Comparison of ENCODE assay signal across 8 mouse cellular contexts in the genomic region with DNA sequence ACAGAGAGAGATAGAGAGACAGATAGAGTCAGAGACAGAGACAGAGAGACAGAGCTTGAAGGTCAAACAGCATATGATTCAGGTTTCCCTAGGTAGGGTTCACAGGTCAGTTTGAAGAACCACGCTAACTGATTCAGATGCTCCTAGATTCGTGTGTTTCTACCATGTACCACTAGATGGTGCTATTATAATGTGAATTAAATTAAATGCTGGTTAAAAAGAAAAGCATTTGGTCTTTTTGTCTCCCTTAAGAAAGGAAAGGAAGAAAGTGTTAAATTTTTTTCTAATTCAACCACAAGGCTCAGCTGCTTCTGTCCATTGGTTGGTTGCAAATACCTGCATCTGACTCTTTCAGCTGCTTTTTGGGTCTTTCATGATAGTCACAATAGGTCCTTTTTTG. TPM values are rescaled to one million over a fixed set of nuclear protein-coding genes. Genes with fewer than 3 reads are reported as not detected.
A peak's percentile ranks its signal among the peaks of the same experiment; 100 is the strongest.
DNase-seq lines count a peak whose midpoint lies in the region; ATAC-seq and TF ChIP-seq lines count a peak whose summit lies in the region.

No protein-coding gene starts in this region.

- TF ChIP-seq EP300 in MEL (IDR thresholded peaks at IDR 0.05; ENCODE audit: low read depth in 1 of 2, low read length in 2 of 2) = no peak

- no peaks in the 10 kb centered on the region for H3K36me3 ChIP-seq in kidney, adult 2 months (ENCODE audit: control insufficient read depth, insufficient read depth, low read length)
- H3K36me3 ChIP-seq in MEL (ENCODE audit: control insufficient read depth in 1 of 2, insufficient read depth in 2 of 2, low read length in 2 of 2) = no peaks in the 10 kb centered on the region
- H3K36me3 ChIP-seq in forebrain, postnatal 0 days (ENCODE audit: insufficient read depth) = no peaks in the 10 kb centered on the region

- intact Hi-C loops in heart, postnatal 10 days (cut with DNase I) = loop anchor here (1.0 to 10.0 kb wide), 5 partner anchors 100 to 682 kb away; a partner anchor contains a TSS

- TF ChIP-seq CTCF in kidney, adult 2 months (conservative IDR thresholded peaks at IDR 0.05; ENCODE audit: insufficient read depth, insufficient read length, low read depth, low read length) = no peak
- peak in 2 of 3 experiments; percentile 9 to 53; a peak in 2 of 6 replicates for TF ChIP-seq CTCF in MEL (IDR thresholded peaks at IDR 0.05 in 2 of 3, conservative IDR thresholded peaks at IDR 0.05 in 1 of 3; ENCODE audit: control insufficient read depth in 1 of 3, insufficient read depth in 1 of 3, low read depth in 2 of 3, low read length in 3 of 3, poor library complexity in 1 of 3, severe bottlenecking in 1 of 3)
- peak; percentile 63 for TF ChIP-seq CTCF in forebrain, postnatal 0 days (IDR thresholded peaks at IDR 0.05; ENCODE audit: low read depth)

- 3% methylated on average over 2 of the region's 2 CpGs for WGBS in kidney, adult 2 months
- WGBS in forebrain, postnatal 0 days = 8% methylated on average over 2 of the region's 2 CpGs

- peak; percentile 68 for TF ChIP-seq RAD21 in MEL (IDR thresholded peaks at IDR 0.05; ENCODE audit: low read depth, low read length)

- peak; percentile 17 for DNase-seq in kidney, adult 2 months
- no peak for DNase-seq in kidney, postnatal 10 days
- DNase-seq in 416B (ENCODE audit: low read depth) (peak; percentile 36), MEL (ENCODE audit: low read depth, low spot score) (peak; percentile 30)
- peak; percentile 34 for DNase-seq in forebrain, postnatal 0 days
- DNase-seq in cerebellum, adult 8-10 months = no peak
- no peak for DNase-seq in heart, postnatal 10 days

- H3K9ac ChIP-seq in MEL (ENCODE audit: control insufficient read depth, low read depth, low read length, poor library complexity, severe bottlenecking) = no peak overlapping the region
- no peak overlapping the region for H3K9ac ChIP-seq in forebrain, postnatal 0 days

- TF ChIP-seq POLR2A in kidney, adult 2 months (IDR thresholded peaks at IDR 0.05; ENCODE audit: low read depth, low read length) = no peak
- no peak for TF ChIP-seq POLR2A in MEL (IDR thresholded peaks at IDR 0.05; ENCODE audit: control insufficient read depth in 1 of 2, insufficient read depth in 1 of 2, low read depth in 1 of 2, low read length in 2 of 2, poor library complexity in 1 of 2)

- H3K4me3 ChIP-seq in kidney, adult 2 months (ENCODE audit: insufficient read depth, low read depth, low read length) = no peak overlapping the region
- H3K4me3 ChIP-seq in MEL (ENCODE audit: control insufficient read depth in 1 of 2, insufficient read depth in 1 of 2, low read depth in 2 of 2, low read length in 2 of 2) = no peak overlapping the region
- H3K4me3 ChIP-seq in forebrain, postnatal 0 days (ENCODE audit: low read depth, low read length) = no peak overlapping the region

- H3K27me3 ChIP-seq in kidney, adult 2 months (replicated peaks; ENCODE audit: control insufficient read depth, insufficient read depth, low read length) = no peaks in the 10 kb centered on the region
- H3K27me3 ChIP-seq in MEL (ENCODE audit: control insufficient read depth in 1 of 2, insufficient read depth in 2 of 2, low read length in 2 of 2) = no peaks in the 10 kb centered on the region
- H3K27me3 ChIP-seq in forebrain, postnatal 0 days (ENCODE audit: insufficient read depth, low read length) = no peaks in the 10 kb centered on the region

- H3K4me1 ChIP-seq in kidney, adult 2 months (ENCODE audit: control insufficient read depth, insufficient read depth, low read length) = no peaks in the 10 kb centered on the region
- H3K4me1 ChIP-seq in MEL (ENCODE audit: control insufficient read depth in 1 of 2, insufficient read depth in 2 of 2, low read length in 2 of 2) = no peaks in the 10 kb centered on the region
- no peaks in the 10 kb centered on the region for H3K4me1 ChIP-seq in forebrain, postnatal 0 days (ENCODE audit: insufficient read depth)

- ATAC-seq in forebrain, postnatal 0 days = no peak
- no peak for ATAC-seq in erythroblast, adult 5-6 weeks (replicated peaks; ENCODE audit: low FRiP score, poor library complexity, severe bottlenecking)

- H3K27ac ChIP-seq in kidney, adult 2 months (ENCODE audit: insufficient read depth, low read depth, low read length) = no peak overlapping the region
- H3K27ac ChIP-seq in MEL (ENCODE audit: control insufficient read depth, low read depth, low read length) = no peak overlapping the region
- no peak overlapping the region for H3K27ac ChIP-seq in forebrain, postnatal 0 days (ENCODE audit: low read depth, low read length)

- H3K4me2 ChIP-seq in forebrain, postnatal 0 days (ENCODE audit: low read depth) = no peak overlapping the region

- H3K79me2 ChIP-seq in MEL (ENCODE audit: control insufficient read depth, insufficient read depth, low read length, poor library complexity) = no peaks in the 10 kb centered on the region

- H3K9me3 ChIP-seq in MEL (replicated peaks; ENCODE audit: insufficient read depth, low read length) = no peaks in the 10 kb centered on the region
- H3K9me3 ChIP-seq in forebrain, postnatal 0 days (ENCODE audit: low read length) = no peaks in the 10 kb centered on the region

TF ChIP-seq in MEL, 35 proteins besides CTCF, POLR2A, EP300 and RAD21:
- TF ChIP-seq UBTF (IDR thresholded peaks at IDR 0.05; ENCODE audit: borderline replicate concordance, insufficient read depth, low read depth, low read length) (no peak), SMC3 (IDR thresholded peaks at IDR 0.05; ENCODE audit: low read depth, low read length) (peak; percentile 65), E2F4 (IDR thresholded peaks at IDR 0.05; ENCODE audit: borderline replicate concordance, low read depth, low read length) (no peak), ZC3H11A (IDR thresholded peaks at IDR 0.05; ENCODE audit: low read depth, low read length) (peak; percentile 52)

RNA-seq across cellular contexts. Expression of a gene that starts 45.8 kb away (rescaled TPM):
- 0.08 and 0.16 TPM in 2 replicates for polyA plus RNA-seq in kidney, adult 2 months (2012; rRNA removed)
- total RNA-seq in MEL (2012; rRNA removed) = not detected in 2 replicates
- not detected for polyA plus RNA-seq in MEL (2012; ENCODE audit: insufficient read depth in 1 of 2, insufficient read length in 2 of 2, low read depth in 1 of 2, low replicate concordance in 2 of 2, missing spikeins in 1 of 2)
- total RNA-seq in forebrain, postnatal 0 days (2014; rRNA removed) = 1.2 and 1.3 TPM in 2 replicates
- 0.62 and 0.77 TPM in 2 replicates for polyA plus RNA-seq in forebrain, postnatal 0 days (2015; fragmentation: Nextera tagmentation; extraction: Ambion mirVana)
- not detected in 2 replicates for total RNA-seq in erythroblast, adult 5-6 weeks (2015; ENCODE audit: low replicate concordance)
- not detected in 2 replicates for total RNA-seq in erythroblast, adult 5-6 weeks (2017; ENCODE audit: low replicate concordance)
- total RNA-seq in heart, postnatal 10 days (2021) = 1 to 10 TPM; 5.3 to 6.7 TPM

Comparison
In these comparisons a context has a peak if more than half of its experiments do, and no peak if none do; other contexts are left out.
1. DNase-seq: peak in kidney, adult 2 months (single experiment), 416B (single experiment), MEL (single experiment) and forebrain, postnatal 0 days (single experiment); none in kidney, postnatal 10 days (single experiment), cerebellum, adult 8-10 months (single experiment) and heart, postnatal 10 days (0 of 2).